Mouse (Mus musculus): ENCODE measurements around the gene Masp2.

DNA sequence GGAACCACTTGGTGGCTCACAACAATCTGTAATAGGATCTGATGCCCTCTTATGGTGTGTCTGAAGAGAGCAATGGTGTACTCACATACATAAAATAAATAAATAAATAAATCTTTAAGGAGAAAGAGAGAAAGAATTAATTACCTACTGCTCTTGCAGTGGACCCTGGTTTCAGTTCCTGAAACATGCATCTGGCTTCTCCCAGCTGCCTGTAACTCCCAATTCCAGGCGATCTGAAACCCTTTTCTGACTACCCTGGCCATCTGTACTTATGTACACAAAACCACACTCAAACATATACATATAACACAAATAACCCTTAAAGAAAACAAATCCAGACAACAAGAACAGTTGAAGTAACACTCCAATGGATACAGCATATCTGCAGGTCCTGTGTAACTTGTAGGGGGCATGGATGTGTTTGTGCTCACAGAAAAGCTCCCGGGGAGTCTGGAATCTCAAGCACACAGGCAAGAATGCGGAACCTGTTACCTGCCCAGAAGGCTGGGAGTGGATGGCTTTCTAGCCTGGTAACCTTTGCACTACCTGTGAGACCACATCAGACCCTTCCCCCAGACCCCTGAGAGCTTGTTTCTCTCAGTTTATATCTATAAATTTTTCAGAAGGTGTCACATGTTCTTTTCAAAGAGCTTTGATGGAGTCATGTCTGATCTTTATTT is 29.8 kb downstream of the Masp2 start:
- TF ChIP-seq CTCF (IDR thresholded peaks at IDR 0.05; ENCODE audit: borderline replicate concordance, extremely low read depth, insufficient read depth, insufficient read length) (no peak), POLR2A (IDR thresholded peaks at IDR 0.05; ENCODE audit: borderline replicate concordance, extremely low read depth, insufficient read depth, insufficient read length, poor library complexity, severe bottlenecking) (no peak)

Measured in brain, embryonic 14.5 days (tissue).